Mouse (Mus musculus): ENCODE data around the gene Elf5.
A peak's percentile ranks its signal among the peaks of the same experiment; 100 is the strongest.

Elf5 gene

DNA sequence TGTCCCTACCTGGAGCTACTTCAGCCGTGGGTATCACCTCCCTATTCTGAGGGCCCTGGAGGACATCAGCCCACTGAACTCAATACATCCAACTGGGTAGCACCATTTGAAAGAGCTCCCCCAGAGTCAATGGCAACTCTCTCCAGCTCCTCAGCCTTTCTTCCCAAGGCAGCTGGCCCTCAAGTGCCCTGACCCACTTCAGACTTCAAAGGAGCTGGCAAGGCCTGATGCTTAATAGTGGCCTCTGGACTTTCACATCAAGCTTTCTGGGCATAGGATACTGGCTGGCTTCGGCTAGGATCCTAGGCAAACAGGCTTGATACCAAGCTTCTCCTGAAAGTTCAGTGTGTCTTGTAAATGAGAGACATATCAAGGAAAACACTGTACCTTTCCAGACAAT lies 23.6 kb downstream of the Elf5 start:
- DNase-seq (ENCODE audit: low read depth) = no peak

DNA sequence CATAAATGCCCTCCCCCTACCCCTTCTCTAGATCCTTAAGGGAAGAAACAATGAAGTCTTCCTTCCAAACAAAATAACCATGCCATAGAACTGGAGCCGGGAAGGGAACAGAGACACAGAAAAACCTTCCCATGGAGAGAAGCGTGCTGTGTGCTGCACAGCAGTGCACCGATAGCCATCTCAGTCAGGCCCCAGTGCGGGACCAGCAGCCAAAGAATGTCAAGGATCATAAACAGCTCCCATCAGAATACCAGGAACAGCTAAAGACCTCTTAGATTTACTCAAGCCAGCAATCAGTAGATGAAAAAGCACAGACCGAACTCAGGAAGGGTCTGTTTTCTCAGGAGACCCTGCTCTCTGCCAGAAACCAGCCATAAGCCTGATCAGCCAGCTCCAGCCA lies 25.0 kb downstream of the Elf5 start:
- no peak for DNase-seq (ENCODE audit: low read depth)

DNA sequence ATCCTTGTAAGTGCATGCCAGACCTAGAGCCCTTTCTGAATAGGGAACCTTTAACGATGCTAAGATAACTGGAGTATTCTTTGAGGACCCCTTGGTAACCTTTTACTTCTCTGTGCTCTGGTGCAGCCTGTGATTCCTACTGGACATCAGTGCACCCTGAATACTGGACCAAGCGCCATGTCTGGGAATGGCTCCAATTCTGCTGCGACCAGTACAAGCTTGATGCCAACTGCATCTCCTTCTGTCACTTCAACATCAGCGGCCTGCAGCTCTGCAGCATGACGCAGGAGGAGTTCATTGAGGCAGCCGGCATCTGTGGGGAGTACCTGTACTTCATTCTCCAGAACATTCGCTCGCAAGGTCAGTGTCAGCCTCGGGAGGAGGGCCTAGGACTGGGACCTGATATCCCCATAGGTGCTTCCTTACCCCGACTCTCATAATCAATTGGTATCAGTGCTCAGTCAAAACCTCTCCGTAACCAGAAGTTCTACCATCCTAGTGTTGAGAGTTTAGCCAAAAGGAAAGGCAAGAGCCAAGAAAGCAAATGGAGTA lies 27.7 kb downstream of the Elf5 start:
- no peak for DNase-seq (ENCODE audit: low read depth)

DNA sequence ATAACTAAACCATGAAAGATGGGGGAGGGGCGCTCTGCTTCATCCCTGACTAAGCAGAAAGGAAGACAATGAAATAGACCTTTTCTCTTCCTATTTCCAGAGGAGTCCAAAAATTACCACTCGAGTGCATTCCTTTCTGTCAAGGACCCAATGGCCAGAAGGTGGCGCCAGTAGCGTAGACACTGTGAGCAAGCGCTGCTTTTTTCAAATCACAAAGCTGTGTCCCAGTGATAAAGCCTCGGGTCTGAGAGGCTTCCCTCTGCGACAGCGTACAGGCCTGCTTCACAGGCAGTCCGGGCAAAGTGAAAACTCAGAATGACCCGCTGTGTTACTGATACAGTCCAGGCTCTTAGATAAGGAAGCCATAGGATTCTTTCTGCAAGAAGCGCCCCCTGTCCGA lies 28.2 kb downstream of the Elf5 start:
- peak; percentile 89 for DNase-seq (ENCODE audit: low read depth)

DNA sequence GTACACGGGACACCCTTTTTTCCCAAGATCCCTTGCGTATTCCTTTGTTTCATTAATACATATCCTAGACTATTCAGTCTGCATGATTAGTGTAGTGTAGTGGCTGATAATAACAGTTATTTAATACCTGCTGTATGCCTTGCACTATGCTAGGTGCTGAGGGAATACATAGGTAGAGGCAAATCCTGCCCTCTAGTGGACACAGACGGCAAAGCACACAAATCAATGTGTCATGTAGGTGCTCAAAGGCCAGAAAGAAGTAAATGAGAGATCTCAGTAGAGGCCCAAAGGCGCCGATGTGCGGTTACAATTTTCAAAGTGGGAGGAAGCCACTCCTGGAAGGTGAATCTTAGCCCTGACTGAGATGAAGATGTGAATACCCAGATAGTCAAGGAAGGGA lies 34.3 kb downstream of the Elf5 start:
- peak; percentile 69 for DNase-seq (ENCODE audit: low read depth)

DNA sequence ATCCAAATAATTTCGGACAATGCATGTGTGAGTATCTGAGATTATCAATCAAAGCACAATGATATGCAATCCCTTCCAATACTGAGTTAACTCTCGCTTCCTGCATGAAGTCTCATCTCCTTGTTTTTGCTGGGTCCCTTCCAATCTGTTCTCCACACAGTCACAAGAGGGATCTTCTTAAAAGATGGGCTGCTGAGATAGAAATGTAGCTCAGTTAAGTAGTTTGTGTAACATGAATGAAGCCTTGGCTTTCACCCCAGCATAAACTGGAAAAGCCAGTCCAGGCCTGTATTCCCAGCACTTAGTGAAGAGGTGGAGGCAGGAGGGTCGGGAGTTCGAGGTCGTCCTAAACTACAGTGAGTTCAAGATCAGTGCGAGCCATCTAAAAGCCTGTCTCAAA lies 34.8 kb downstream of the Elf5 start:
- DNase-seq (ENCODE audit: low read depth) = no peak

DNA sequence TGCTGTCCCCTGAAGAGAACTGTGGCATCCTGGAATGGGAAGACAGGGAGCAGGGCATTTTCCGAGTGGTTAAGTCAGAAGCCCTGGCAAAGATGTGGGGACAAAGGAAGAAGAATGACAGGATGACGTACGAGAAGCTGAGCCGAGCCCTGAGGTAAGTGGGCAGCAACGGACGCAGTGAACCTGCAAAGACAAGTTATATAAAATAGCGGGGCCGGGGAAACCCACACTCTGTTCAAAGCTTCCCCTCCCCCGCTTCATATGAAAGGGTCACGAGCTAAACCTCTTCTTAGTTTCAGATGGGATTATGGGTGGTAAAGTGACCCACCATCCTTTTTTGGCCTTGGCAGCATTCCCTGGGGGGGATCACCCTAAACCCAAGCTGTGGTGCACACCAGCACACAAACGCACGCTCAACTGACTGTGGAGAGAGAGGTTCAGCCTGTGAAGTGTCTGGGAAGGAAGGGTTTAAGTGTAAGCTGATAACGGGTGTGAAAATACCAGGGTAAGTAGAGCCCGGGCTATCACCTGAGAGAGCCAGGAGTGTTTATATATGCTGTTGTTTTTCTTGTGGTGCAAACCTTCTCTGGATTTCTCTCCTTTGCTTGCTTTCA lies 37.6 kb downstream of the Elf5 start:
- DNase-seq (ENCODE audit: low read depth) = no peak

DNA sequence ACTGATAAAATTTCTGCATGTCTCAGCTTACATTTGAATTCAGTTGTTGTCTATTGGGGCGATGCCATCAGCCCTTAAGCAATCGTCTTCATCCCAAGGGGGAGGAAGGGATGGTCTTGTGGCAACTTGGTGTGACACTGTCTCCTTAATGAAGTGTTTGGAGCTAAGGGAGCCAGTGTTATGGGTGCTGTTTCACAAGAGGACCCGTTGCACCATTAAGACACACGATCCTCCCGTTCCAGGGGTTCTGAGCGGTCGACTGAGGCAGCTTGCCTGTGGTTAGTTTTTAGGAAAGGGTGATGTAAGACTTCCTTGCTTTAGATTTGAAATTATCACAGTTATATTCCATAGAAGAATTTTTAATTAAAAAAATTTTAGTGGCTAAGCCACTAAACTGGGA lies 38.3 kb downstream of the Elf5 start:
- DNase-seq (ENCODE audit: low read depth) = no peak

DNA sequence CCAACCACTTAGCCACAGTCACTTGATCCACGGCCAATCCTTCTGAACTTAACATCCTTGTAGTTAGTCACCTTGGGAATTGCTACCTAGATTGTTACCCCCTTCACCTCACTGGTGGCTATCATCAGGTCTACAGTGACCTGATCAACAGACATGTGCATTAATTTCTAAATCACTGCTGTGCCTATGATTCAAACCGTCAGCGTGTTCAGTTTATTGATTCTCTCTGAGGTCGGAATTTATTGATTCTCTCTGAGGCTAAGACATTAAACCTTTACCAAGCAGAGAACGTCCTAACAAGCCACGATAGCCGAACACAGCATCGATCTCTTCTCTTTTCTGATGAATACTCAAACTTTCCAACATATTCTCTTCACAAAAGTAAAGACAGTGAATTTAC lies 38.8 kb downstream of the Elf5 start:
- DNase-seq (ENCODE audit: low read depth) = no peak

DNA sequence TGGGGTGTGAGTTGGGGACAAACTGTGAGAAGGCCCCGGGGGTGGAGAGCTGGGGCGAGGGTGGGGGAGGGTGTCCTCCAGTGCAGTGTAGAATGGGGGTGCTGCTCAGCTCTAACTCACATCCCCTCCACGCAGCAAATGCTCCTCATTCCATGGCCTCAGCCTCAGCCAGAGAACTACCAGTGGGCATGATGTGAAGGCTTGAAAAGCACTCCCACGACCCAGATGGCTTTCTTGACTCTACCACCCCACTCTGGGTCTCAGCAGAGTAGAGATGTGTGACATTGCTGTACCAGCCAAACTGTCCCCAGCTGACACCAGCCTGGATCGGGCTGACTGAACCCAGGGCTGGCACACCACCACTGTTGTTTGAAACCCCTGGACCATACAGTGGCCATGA lies 41.1 kb downstream of the Elf5 start:
- DNase-seq (ENCODE audit: low read depth) = no peak

DNA sequence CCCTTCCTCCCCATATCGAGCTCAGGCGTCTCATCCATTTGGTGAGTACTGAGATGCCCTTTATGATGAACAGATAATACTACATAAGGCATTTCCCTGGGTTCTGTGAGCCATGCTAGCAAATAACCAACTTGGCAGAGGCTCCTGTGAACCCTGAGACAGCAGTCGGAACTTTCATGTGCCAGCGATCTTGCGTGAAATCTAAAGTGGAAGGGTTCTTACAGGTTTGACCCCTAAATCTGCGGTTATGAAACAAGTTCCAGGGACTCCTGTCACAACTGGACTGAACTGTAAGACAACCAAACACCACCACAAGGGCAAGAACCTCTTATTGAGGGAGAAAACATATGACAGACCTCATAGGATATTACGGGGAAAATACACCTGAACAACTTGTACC lies 44.3 kb downstream of the Elf5 start:
- no peak for DNase-seq (ENCODE audit: low read depth)

DNA sequence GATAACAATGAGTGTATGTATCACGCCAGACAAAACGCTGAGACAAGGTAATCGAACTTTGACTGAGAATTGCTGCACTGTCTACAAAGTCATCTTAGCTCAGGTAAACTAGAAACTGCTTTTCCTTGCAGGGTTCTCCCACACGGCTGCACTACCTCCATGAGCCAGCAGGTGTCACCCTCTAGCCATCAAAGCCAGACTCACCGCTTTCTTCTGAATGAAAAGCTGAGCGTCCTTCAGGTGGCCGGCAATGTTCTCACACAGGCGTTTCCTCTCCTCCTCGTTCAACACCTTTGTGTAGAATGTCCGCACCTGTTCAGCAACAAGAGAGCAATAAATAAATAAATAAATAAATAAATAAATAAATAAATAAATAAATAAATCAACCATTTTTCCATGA lies 45.2 kb downstream of the Elf5 start:
- DNase-seq (ENCODE audit: low read depth) = peak; percentile 87

DNA sequence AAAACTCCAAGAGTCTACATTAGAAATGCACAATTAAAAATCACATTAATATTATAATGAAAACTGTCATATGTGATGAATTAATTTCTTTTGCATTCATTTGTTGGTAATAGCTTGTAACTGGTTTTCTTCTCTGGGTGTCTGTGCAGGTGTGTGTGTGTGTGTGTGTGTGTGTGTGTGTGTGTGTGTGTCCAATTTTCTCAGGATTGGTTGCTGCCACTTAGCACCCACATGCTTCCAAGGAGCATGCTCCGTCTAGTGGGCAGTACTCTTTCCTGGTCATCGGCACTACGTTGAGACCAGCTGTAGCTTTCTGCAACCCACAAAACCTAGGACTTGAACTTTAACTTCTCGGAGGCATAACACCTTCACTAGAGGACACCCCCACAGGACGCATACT lies 45.6 kb downstream of the Elf5 start:
- no peak for DNase-seq (ENCODE audit: low read depth)

DNA sequence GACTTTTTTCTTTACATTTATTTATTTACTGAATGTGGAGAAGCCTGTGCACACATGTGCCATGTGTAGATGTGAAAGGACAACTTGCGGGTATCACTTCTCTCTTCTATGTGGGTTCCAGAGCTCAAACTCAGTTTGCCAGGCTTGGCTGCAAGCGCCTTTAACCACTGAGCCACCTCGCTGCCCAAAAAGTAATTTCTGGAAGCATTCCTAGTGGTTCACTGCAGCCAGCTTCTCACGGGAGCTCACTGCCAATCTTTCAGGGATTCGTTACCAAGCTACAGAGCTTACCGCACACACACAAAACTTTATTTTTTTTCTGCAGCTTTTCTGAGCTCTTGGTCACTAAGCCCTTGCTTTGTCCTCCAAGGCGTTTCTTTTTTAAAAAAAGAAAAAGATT lies 46.1 kb downstream of the Elf5 start:
- no peak for DNase-seq (ENCODE audit: low read depth)

DNA sequence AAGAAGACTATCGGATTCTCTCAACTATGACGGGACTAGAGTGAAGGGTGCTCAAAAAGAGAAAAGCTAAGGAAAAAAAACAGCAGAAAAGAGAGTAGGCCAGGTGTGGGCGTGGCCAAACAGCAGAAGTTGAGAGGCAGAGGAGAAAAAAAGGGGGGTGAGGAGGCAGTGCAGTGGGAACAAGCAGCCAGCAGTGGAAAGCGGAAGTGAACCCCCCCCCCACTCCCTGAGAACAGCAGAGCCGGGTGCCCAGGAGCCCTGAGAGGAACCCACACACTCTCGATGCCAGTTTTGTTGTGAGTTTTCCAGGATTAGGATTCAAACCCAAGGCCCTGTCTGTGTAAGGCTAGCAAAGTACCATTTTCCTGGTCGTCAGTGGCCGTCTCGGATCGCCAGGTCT lies 47.6 kb downstream of the Elf5 start:
- DNase-seq (ENCODE audit: low read depth) = no peak

DNA sequence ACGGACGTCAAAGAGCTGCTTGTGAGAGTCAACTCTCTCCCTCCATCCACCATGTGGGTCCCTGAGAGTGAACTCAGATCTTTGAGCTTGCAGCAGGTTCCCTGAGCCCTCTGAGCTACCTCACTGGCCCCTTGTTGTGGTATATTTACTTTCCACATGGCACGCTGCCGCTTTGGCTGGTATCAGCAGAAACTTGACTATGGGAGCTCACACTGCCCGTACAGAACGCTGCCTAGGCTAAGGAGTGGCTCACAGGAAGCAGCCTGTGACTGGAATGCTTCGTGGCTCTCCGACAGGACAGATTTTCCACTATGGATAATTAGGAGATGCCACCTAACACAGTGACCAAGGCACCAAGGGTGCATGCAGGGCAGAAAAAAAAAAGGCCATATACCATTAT lies 49.7 kb downstream of the Elf5 start:
- DNase-seq (ENCODE audit: low read depth) = no peak

DNA sequence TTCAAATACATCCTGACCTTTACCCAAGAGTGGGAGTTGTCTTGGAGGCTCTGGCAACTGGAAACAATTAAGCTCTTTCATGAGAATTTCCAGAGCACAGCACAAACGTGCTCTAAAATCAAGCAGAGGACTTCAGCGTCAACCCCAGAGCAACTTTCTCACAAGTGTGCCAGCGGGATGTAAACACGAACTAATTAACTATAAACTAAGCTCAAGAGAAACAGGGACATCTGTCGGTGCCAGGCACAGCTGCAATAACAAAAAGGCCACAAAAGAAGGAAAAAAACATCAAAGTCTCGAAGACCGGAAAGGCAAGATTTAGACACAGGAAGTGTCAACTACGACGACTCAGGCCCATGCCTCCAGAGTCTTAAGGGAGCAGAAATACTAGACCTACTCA lies 50.3 kb downstream of the Elf5 start:
- peak; percentile 12 for DNase-seq (ENCODE audit: low read depth)

DNA sequence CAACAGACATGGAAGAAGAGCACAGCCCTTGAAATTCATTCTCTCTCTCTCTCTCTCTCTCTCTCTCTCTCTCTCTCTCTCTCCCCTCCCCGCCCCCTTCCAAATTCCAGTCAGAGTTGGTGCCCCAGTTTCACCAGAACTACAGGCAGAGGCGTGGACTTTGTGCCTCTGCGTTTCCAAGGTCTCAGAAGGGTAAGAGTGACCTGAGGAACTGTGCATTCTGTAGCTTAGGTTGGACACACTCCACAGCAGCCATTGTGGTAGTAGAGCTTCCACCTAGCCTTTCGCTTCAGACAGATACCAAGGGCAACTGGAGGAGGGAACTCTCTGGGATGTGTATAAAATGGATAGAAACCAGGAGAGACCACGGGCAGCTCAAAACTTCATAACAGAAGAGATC lies 51.3 kb downstream of the Elf5 start:
- no peak for DNase-seq (ENCODE audit: low read depth)

DNA sequence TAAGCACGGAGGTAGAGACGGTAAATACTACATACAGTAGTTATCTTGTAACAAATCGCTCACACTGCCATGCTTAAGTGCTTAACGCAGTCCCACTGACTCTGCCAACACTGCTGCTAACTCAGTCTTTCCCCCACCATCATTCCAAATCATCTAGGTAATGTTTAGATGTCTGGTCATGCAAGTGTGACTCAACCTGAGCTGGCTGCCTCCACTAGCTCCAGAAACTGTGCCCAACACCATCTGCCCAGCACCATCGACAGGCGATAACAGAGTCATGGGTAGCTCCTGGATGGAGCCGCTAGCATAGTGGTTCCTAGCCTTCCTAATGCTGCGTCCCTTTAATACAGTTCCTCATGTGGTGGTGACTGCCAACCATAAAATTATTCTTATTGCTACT lies 53.0 kb downstream of the Elf5 start:
- DNase-seq (ENCODE audit: low read depth) = peak; percentile 59

DNA sequence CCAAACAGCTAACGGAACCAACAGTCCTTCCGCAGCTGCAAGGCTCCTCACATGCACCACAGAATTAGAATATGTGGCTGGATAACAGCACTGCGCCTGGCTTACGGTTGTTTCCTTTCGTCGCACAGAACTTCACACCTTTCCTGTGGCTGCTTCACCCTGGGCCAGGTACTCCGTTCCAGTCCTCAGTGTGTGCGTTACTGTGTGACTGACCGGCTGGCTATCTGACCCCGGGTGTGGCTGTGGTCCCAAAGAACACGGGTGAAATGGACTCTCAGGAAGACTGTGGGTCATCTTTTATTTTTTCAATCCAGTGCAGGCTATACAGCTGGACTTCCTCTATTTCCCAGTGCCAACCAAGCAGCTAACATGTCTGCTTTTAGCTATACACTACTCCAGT lies 53.9 kb downstream of the Elf5 start:
- DNase-seq (ENCODE audit: low read depth) = no peak

DNA sequence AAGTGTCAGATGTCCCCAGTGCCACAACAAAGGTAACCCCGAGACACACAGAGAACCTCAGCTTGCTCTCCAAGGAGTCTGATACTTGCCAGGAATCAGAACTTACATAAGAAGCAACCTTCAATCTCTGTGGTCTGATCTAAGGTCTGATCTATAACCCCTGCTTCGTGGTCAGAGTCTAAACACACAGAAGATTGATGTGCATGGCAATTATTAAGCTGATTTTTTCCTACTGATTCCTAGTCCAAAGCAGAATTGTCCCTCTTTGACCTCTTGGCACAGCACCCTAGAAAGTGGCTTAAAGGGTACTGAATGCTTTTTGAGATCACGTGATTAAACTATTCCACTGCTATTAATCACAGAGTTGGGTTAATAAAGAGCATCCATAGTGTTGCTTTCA lies 54.8 kb downstream of the Elf5 start:
- no peak for DNase-seq (ENCODE audit: low read depth)

DNA sequence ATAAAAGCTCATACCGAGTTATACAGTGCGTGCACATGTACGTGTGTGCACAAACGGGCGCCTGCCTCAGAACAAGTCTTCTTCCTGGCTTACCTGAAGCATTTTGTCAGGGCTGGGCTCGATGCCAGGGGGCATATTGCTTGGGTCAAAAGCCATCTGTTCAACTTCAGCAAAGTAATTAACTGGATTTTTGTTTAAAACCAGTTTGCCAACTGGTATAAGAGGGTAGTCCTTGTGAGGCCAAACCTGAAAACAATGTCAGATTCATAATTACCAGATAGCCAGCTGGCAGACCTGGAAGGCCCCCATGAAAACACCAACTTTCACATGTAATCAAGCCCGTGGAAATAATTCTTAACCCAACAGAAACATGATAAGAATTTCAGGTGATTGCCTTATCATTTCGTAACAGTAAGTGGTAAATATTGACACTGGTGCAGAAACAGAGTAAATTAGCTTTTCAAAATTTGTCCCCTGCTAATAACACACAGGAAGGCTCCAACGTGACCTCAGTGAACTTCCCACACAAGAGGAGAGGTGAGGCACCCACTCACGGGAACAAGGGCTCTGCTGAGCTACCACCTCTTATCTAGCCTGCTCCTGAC lies 55.6 kb downstream of the Elf5 start:
- no peak for DNase-seq (ENCODE audit: low read depth)

DNA sequence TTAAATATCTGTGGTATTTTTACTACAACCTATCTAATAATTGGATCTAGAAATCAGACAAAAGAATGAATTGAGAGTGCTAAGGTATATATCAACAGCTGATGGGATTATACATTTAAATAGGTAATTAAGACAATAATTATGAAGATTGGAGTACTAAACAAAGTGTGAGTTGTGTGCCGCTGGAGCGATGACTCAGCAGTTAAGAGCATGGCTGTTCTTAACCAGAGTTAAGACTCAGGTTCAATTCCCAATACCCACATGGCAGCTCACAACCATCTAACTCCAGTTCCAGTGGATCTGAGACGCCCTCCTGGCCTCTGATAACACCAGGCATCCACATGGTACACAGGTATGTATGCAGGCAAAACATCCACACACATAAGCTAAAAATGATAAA lies 61.9 kb downstream of the Elf5 start:
- no peak for DNase-seq (ENCODE audit: low read depth)

DNA sequence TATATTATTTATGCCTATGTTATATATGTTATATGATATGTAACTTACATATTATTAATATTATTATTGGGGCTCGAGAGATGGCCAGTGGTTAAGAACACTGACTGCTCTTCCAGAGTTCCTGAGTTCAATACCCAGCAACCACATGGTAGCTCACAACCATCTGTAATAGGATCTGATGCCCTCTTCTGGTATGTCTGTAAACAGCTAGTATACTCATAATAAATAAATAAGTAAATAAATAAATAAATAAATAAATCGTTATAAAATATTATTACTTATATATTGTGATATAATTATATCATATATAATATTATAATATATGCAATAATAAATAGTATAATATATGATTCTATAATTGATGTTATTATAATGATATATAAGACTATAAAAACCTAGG lies 64.7 kb downstream of the Elf5 start:
- no peak for DNase-seq (ENCODE audit: low read depth)
